ENCODE assay signal across 9 mouse cellular contexts in the genomic region with DNA sequence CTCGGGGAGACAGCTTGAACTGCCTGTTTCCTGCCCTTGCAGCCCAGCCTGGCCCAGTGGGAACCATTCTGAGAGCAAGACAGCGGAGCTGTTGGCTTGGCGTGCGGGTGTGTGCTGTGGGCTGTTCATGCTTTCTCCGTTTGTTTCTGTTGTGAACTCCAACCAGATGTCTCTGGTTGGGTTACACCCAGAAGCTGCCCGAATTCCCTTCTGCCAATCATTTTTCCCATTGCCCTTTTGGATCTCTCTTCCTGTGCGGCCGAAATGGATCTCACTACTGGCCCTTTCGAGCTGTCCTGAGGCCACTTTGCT. TPM values are rescaled to one million over a fixed set of nuclear protein-coding genes. Genes with fewer than 3 reads are reported as not detected.
DNase-seq lines count a peak whose midpoint lies in the region; ATAC-seq and TF ChIP-seq lines count a peak whose summit lies in the region.
"Had no signal": no experiment of that assay in that cellular context is flagged by ENCODE, and none has a peak within 500 bp of the region (broad histone marks: within the 10 kb centered on the region; RNA-seq: fewer than 3 reads in every experiment).

No protein-coding gene starts in this region.

- no peak overlapping the region for H3K4me2 ChIP-seq in hindbrain, embryonic 11.5 days (replicated peaks; ENCODE audit: low read depth, low read length)
- peak overlapping the region; percentile 86 for H3K4me2 ChIP-seq in liver, postnatal 0 days (ENCODE audit: low read depth, low read length)

- no peak for TF ChIP-seq EP300 in liver, postnatal 0 days (IDR thresholded peaks at IDR 0.05; ENCODE audit: low read depth)

- peak; percentile 46 for DNase-seq in hindbrain, embryonic 10.5 days (ENCODE audit: low spot score)
- no peak for DNase-seq in hindbrain, embryonic 11.5 days (ENCODE audit: low spot score)
- peak; percentile 56 for DNase-seq in embryo, embryonic 11 days
- peak; percentile 36 to 41 for DNase-seq in heart, postnatal 10 days
- peak; percentile 47 for DNase-seq in liver, postnatal 0 days
- no peak for DNase-seq in right cerebral cortex, postnatal 14 days
- no peak for DNase-seq in left cerebral cortex, adult 2 months (ENCODE audit: extremely low spot score in 1 of 2, low spot score in 2 of 2)
- no peak for DNase-seq in frontal cortex, postnatal 14 days (ENCODE audit: low spot score in 2 of 2)

- H3K9ac ChIP-seq in hindbrain, embryonic 11.5 days (ENCODE audit: low read depth, low read length) = no peak overlapping the region
- H3K9ac ChIP-seq in liver, postnatal 0 days (replicated peaks) = peak overlapping the region; percentile 38

- peaks cover 22% of the 10 kb centered on the region for H3K27me3 ChIP-seq in hindbrain, embryonic 10.5 days (ENCODE audit: insufficient read depth, poor library complexity, severe bottlenecking)
- peaks cover 14% of the 10 kb centered on the region for H3K27me3 ChIP-seq in hindbrain, embryonic 11.5 days (ENCODE audit: control insufficient read depth, insufficient read depth, low read length)
- peaks cover 11% of the 10 kb centered on the region; the same call in 1 of the 2 replicates for H3K27me3 ChIP-seq in liver, postnatal 0 days (ENCODE audit: insufficient read depth, low read length)
- H3K27me3 ChIP-seq: Patski had no signal

- no peaks in the 10 kb centered on the region for H3K36me3 ChIP-seq in hindbrain, embryonic 10.5 days
- no peaks in the 10 kb centered on the region for H3K36me3 ChIP-seq in hindbrain, embryonic 11.5 days (ENCODE audit: control insufficient read depth, insufficient read depth, low read length)
- no peaks in the 10 kb centered on the region for H3K36me3 ChIP-seq in liver, postnatal 0 days (replicated peaks; ENCODE audit: insufficient read depth, low read length)

- intact Hi-C loops in heart, postnatal 10 days (cut with DNase I) = loop anchor here (2.0 to 5.0 kb wide), 4 partner anchors 49 to 217 kb away; no protein-coding TSS in a partner anchor
- intact Hi-C loops in left cerebral cortex, adult 2 months (cut with DNase I) = loop anchor here (5.0 kb wide), 2 partner anchors 59 to 329 kb away; no protein-coding TSS in a partner anchor

- no peak for TF ChIP-seq CTCF in liver, postnatal 0 days (IDR thresholded peaks at IDR 0.05; ENCODE audit: low read depth)
- TF ChIP-seq CTCF in left cerebral cortex, adult 2 months (IDR thresholded peaks at IDR 0.05) = no peak

- ATAC-seq in hindbrain, embryonic 11.5 days (ENCODE audit: low FRiP score) = no peak
- ATAC-seq in liver, postnatal 0 days = 0 out of 2 replicates have a peak, but pooled peaks have one; percentile 3
- ATAC-seq: Patski had no signal

- H3K4me3 ChIP-seq in hindbrain, embryonic 10.5 days = no peak overlapping the region
- no peak overlapping the region for H3K4me3 ChIP-seq in hindbrain, embryonic 11.5 days (ENCODE audit: low read depth, low read length)
- H3K4me3 ChIP-seq in liver, postnatal 0 days (ENCODE audit: low read depth, low read length) = no peak overlapping the region
- H3K4me3 ChIP-seq in left cerebral cortex, adult 2 months = no peak overlapping the region

- WGBS in hindbrain, embryonic 10.5 days = 55% methylated on average over 9 of the region's 9 CpGs
- WGBS in hindbrain, embryonic 11.5 days = 51% methylated on average over 7 of the region's 9 CpGs
- 48% methylated on average over 9 of the region's 9 CpGs for WGBS in liver, postnatal 0 days (ENCODE audit: insufficient replicate concordance)

- no peaks in the 10 kb centered on the region for H3K9me3 ChIP-seq in hindbrain, embryonic 10.5 days
- no peaks in the 10 kb centered on the region for H3K9me3 ChIP-seq in hindbrain, embryonic 11.5 days (ENCODE audit: control insufficient read depth, low read length)
- H3K9me3 ChIP-seq in liver, postnatal 0 days (ENCODE audit: low read length) = no peaks in the 10 kb centered on the region

- peaks cover 74% of the 10 kb centered on the region for H3K4me1 ChIP-seq in hindbrain, embryonic 10.5 days (replicated peaks)
- H3K4me1 ChIP-seq in hindbrain, embryonic 11.5 days (replicated peaks; ENCODE audit: control insufficient read depth, insufficient read depth, low read length) = peaks cover 7% of the 10 kb centered on the region
- H3K4me1 ChIP-seq in liver, postnatal 0 days (ENCODE audit: insufficient read depth) = peaks cover 37% of the 10 kb centered on the region

- H3K27ac ChIP-seq in hindbrain, embryonic 10.5 days = peak overlapping the region; percentile 60
- H3K27ac ChIP-seq in hindbrain, embryonic 11.5 days (ENCODE audit: low read depth, low read length) = no peak overlapping the region
- peak overlapping the region; percentile 77 for H3K27ac ChIP-seq in liver, postnatal 0 days (ENCODE audit: low read depth)
- no peak overlapping the region for H3K27ac ChIP-seq in left cerebral cortex, adult 2 months

RNA-seq across cellular contexts. Expression of gene Fam43a, which starts 4.0 kb away (rescaled TPM):
- 15.5 and 16.6 TPM in 2 replicates for polyA plus RNA-seq in hindbrain, embryonic 10.5 days (2016; fragmentation: Nextera tagmentation; extraction: Ambion mirVana)
- 6.7 TPM in 2 replicates for polyA plus RNA-seq in hindbrain, embryonic 11.5 days (2014; fragmentation: Nextera tagmentation; extraction: Ambion mirVana)
- total RNA-seq in heart, postnatal 10 days (2021) = 10 to 100 TPM; 40.3 to 46.5 TPM
- 6.1 and 6.8 TPM in 2 replicates for polyA plus RNA-seq in liver, postnatal 0 days (2015; fragmentation: Nextera tagmentation; extraction: Ambion mirVana)
- 10 to 100 TPM; 17.3 to 18.1 TPM for total RNA-seq in left cerebral cortex, adult 2 months (2021)

RNA-seq across cellular contexts. Expression of gene Lsg1, which starts 16.1 kb away (rescaled TPM):
- 74.5 and 78.5 TPM in 2 replicates for polyA plus RNA-seq in hindbrain, embryonic 10.5 days (2016; fragmentation: Nextera tagmentation; extraction: Ambion mirVana)
- polyA plus RNA-seq in hindbrain, embryonic 11.5 days (2014; fragmentation: Nextera tagmentation; extraction: Ambion mirVana) = 73.4 and 85.1 TPM in 2 replicates
- 10 to 100 TPM; 26.3 to 27.0 TPM for total RNA-seq in heart, postnatal 10 days (2021)
- 25.4 and 25.6 TPM in 2 replicates for polyA plus RNA-seq in liver, postnatal 0 days (2015; fragmentation: Nextera tagmentation; extraction: Ambion mirVana)
- 10 to 100 TPM; 21.2 to 23.2 TPM for total RNA-seq in left cerebral cortex, adult 2 months (2021)

RNA-seq across cellular contexts. Expression of gene Tmem44, which starts 52.8 kb away (rescaled TPM):
- polyA plus RNA-seq in hindbrain, embryonic 10.5 days (2016; fragmentation: Nextera tagmentation; extraction: Ambion mirVana) = 22.8 and 39.3 TPM in 2 replicates
- polyA plus RNA-seq in hindbrain, embryonic 11.5 days (2014; fragmentation: Nextera tagmentation; extraction: Ambion mirVana) = 30.9 and 32.0 TPM in 2 replicates
- 10 to 100 TPM; 15.6 to 18.5 TPM for total RNA-seq in heart, postnatal 10 days (2021)
- polyA plus RNA-seq in liver, postnatal 0 days (2015; fragmentation: Nextera tagmentation; extraction: Ambion mirVana) = 0.73 and 0.89 TPM in 2 replicates
- 10 to 100 TPM; 69.9 to 74.0 TPM for total RNA-seq in left cerebral cortex, adult 2 months (2021)

Comparison
In these comparisons a context has a peak if more than half of its experiments do, and no peak if none do; other contexts are left out.
1. DNase-seq: peak in hindbrain, embryonic 10.5 days (single experiment), embryo, embryonic 11 days (single experiment), heart, postnatal 10 days (2 of 2) and liver, postnatal 0 days (single experiment); none in hindbrain, embryonic 11.5 days (single experiment), right cerebral cortex, postnatal 14 days (single experiment), left cerebral cortex, adult 2 months (0 of 2) and frontal cortex, postnatal 14 days (0 of 2).
2. H3K27ac ChIP-seq: peak in hindbrain, embryonic 10.5 days (single experiment) and liver, postnatal 0 days (single experiment); none in hindbrain, embryonic 11.5 days (single experiment) and left cerebral cortex, adult 2 months (single experiment).
3. RNA of gene Tmem44, which starts 52.8 kb away (polyA plus RNA-seq): 22.8 to 39.3 TPM in hindbrain, embryonic 10.5 days and 30.9 to 32.0 TPM in hindbrain, embryonic 11.5 days; 0.73 to 0.89 TPM in liver, postnatal 0 days; every median in the first group is over 10 times any median in the second.